8 mouse cellular contexts compared by ENCODE assay signal in the genomic region with DNA sequence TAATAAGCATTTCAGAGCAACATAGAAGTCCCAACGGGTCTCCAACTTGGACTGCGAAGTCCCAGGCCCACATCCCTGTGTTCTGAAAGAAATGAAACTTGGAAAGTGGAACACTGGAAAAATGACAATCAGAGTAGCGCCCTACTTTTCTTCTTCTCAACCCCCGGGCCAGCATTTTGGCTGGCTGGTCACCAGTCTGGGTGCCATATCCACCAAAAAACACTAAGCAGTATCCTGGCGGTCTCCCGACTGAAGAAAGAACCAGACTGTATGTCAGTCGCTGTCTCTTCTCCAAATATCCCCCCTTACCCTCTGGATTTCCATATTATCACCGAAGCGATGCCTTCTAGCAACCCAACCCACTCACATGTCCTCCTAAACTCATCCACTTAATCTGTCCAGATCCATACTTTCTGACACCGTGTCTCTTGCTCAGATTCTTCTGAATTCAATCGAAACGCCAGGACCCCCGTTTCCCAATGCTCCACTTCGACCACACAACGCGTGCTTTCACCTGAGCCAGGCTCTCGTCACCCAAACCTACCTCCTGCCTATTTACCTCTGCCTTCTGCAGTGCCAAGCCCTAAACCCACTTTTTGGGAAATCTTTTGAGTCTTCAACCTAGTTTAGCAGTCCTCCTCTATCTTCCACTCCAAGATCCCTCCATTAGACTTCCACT. TPM values are rescaled to one million over a fixed set of nuclear protein-coding genes. Genes with fewer than 3 reads are reported as not detected.
DNase-seq lines count a peak whose midpoint lies in the region; ATAC-seq and TF ChIP-seq lines count a peak whose summit lies in the region.

No protein-coding gene starts in this region.

- H3K27ac ChIP-seq in left cerebral cortex, adult 2 months = peak overlapping the region; percentile 97
- peak overlapping the region; percentile 95 for H3K27ac ChIP-seq in embryonic facial prominence, embryonic 10.5 days (replicated peaks)
- peak overlapping the region; percentile 99 for H3K27ac ChIP-seq in heart, embryonic 12.5 days (ENCODE audit: poor library complexity, severe bottlenecking)
- no peak overlapping the region for H3K27ac ChIP-seq in midbrain, embryonic 12.5 days (replicated peaks)

- no peak for DNase-seq in left cerebral cortex, adult 2 months (ENCODE audit: extremely low spot score in 1 of 2, low spot score in 2 of 2)
- DNase-seq in left cerebral cortex, adult 11 months (ENCODE audit: low spot score) = no peak
- peak; percentile 50 for DNase-seq in NIH3T3 (ENCODE audit: low read depth)
- peak; percentile 16 for DNase-seq in embryonic facial prominence, embryonic 10.5 days (ENCODE audit: low spot score)
- peak; percentile 25 to 31 for DNase-seq in left cerebral cortex, postnatal 36 days (ENCODE audit: low spot score in 2 of 2)

- H3K9ac ChIP-seq in heart, embryonic 12.5 days = peak overlapping the region; percentile 77
- H3K9ac ChIP-seq in midbrain, embryonic 12.5 days (replicated peaks) = peak overlapping the region; percentile 79

- intact Hi-C loops in left cerebral cortex, adult 2 months (cut with DNase I) = loop anchor here (2.0 kb wide), 1 partner anchor 46 kb away; no protein-coding TSS in a partner anchor
- intact Hi-C loops in left cerebral cortex, postnatal 36 days (cut with DNase I) = loop anchor here (2.0 kb wide), 1 partner anchor 46 kb away; no protein-coding TSS in a partner anchor

- no peak for TF ChIP-seq CTCF in left cerebral cortex, adult 2 months (IDR thresholded peaks at IDR 0.05)

- peaks cover 22% of the 10 kb centered on the region for H3K4me1 ChIP-seq in embryonic facial prominence, embryonic 10.5 days
- peaks cover 17% of the 10 kb centered on the region for H3K4me1 ChIP-seq in heart, embryonic 12.5 days (replicated peaks)
- peaks cover 19% of the 10 kb centered on the region for H3K4me1 ChIP-seq in midbrain, embryonic 12.5 days

- peaks cover 2% of the 10 kb centered on the region; the same call in 1 of the 2 replicates for H3K36me3 ChIP-seq in embryonic facial prominence, embryonic 10.5 days (replicated peaks)
- peaks cover 5% of the 10 kb centered on the region; the same call in 1 of the 2 replicates for H3K36me3 ChIP-seq in heart, embryonic 12.5 days
- no peaks in the 10 kb centered on the region for H3K36me3 ChIP-seq in midbrain, embryonic 12.5 days

- H3K4me2 ChIP-seq in heart, embryonic 12.5 days = peak overlapping the region; percentile 90
- peak overlapping the region; percentile 86 for H3K4me2 ChIP-seq in midbrain, embryonic 12.5 days (replicated peaks)

- 8% methylated on average over 17 of the region's 17 CpGs for WGBS in embryonic facial prominence, embryonic 10.5 days
- WGBS in heart, embryonic 12.5 days = 4% methylated on average over 17 of the region's 17 CpGs
- 6% methylated on average over 17 of the region's 17 CpGs for WGBS in midbrain, embryonic 12.5 days

- H3K27me3 ChIP-seq in embryonic facial prominence, embryonic 10.5 days (replicated peaks; ENCODE audit: low read depth, poor library complexity, severe bottlenecking) = no peaks in the 10 kb centered on the region
- no peaks in the 10 kb centered on the region for H3K27me3 ChIP-seq in heart, embryonic 12.5 days (replicated peaks)
- no peaks in the 10 kb centered on the region for H3K27me3 ChIP-seq in midbrain, embryonic 12.5 days

- peak overlapping the region; percentile 93 for H3K4me3 ChIP-seq in left cerebral cortex, adult 2 months
- H3K4me3 ChIP-seq in embryonic facial prominence, embryonic 10.5 days = peak overlapping the region; percentile 66
- H3K4me3 ChIP-seq in heart, embryonic 12.5 days = peak overlapping the region; percentile 77
- peak overlapping the region; percentile 72 for H3K4me3 ChIP-seq in midbrain, embryonic 12.5 days

- H3K9me3 ChIP-seq in embryonic facial prominence, embryonic 10.5 days = no peaks in the 10 kb centered on the region
- H3K9me3 ChIP-seq in heart, embryonic 12.5 days (replicated peaks) = no peaks in the 10 kb centered on the region
- H3K9me3 ChIP-seq in midbrain, embryonic 12.5 days = no peaks in the 10 kb centered on the region

- 0 out of 2 replicates have a peak, but pooled peaks have one; percentile 2 for ATAC-seq in heart, embryonic 12.5 days (ENCODE audit: insufficient number of reproducible peaks, low FRiP score)
- no peak; the same call in 1 of the 2 replicates for ATAC-seq in midbrain, embryonic 12.5 days (ENCODE audit: low FRiP score, low read depth)
- no peak for ATAC-seq in megakaryocyte progenitor cell, adult 5-6 weeks (replicated peaks; ENCODE audit: poor library complexity)

RNA-seq across cellular contexts. Expression of a gene that starts 0.4 kb away (rescaled TPM):
- 1 to 10 TPM in 1 of 2 experiments, not detected in 1; 2.1 TPM for total RNA-seq in left cerebral cortex, adult 2 months (2021)
- polyA plus RNA-seq in embryonic facial prominence, embryonic 10.5 days (2016; fragmentation: Nextera tagmentation; extraction: Ambion mirVana) = not detected in 2 replicates
- polyA plus RNA-seq in heart, embryonic 12.5 days (2016; fragmentation: Nextera tagmentation; extraction: Ambion mirVana) = not detected in 2 replicates
- not detected for total RNA-seq in left cerebral cortex, postnatal 36 days (2021)
- 0.18 TPM in 1 of 2 replicates, not detected in the other for polyA plus RNA-seq in midbrain, embryonic 12.5 days (2016; fragmentation: Nextera tagmentation; extraction: Ambion mirVana)
- 0.78 TPM in 1 of 2 replicates, not detected in the other for total RNA-seq in megakaryocyte progenitor cell, adult 5-6 weeks (2015)
- not detected in 2 replicates for total RNA-seq in megakaryocyte progenitor cell, adult 5-6 weeks (2017)

RNA-seq across cellular contexts. Expression of a gene that starts 0.8 kb away (rescaled TPM):
- 10 to 100 TPM; 35.3 to 39.2 TPM for total RNA-seq in left cerebral cortex, adult 2 months (2021)
- polyA plus RNA-seq in embryonic facial prominence, embryonic 10.5 days (2016; fragmentation: Nextera tagmentation; extraction: Ambion mirVana) = 22.2 and 25.1 TPM in 2 replicates
- polyA plus RNA-seq in heart, embryonic 12.5 days (2016; fragmentation: Nextera tagmentation; extraction: Ambion mirVana) = 31.0 and 32.5 TPM in 2 replicates
- total RNA-seq in left cerebral cortex, postnatal 36 days (2021) = 10 to 100 TPM; 27.1 to 43.0 TPM
- polyA plus RNA-seq in midbrain, embryonic 12.5 days (2016; fragmentation: Nextera tagmentation; extraction: Ambion mirVana) = 17.0 and 20.1 TPM in 2 replicates
- total RNA-seq in megakaryocyte progenitor cell, adult 5-6 weeks (2015) = 149 and 164 TPM in 2 replicates
- 35.3 and 55.5 TPM in 2 replicates for total RNA-seq in megakaryocyte progenitor cell, adult 5-6 weeks (2017)

RNA-seq across cellular contexts. Expression of a gene that starts 47.7 kb away (rescaled TPM):
- 10 to 100 TPM; 11.1 to 14.8 TPM for total RNA-seq in left cerebral cortex, adult 2 months (2021)
- 52.8 and 56.9 TPM in 2 replicates for polyA plus RNA-seq in embryonic facial prominence, embryonic 10.5 days (2016; fragmentation: Nextera tagmentation; extraction: Ambion mirVana)
- polyA plus RNA-seq in heart, embryonic 12.5 days (2016; fragmentation: Nextera tagmentation; extraction: Ambion mirVana) = 73.0 and 88.2 TPM in 2 replicates
- 10 to 100 TPM in 1 of 2 experiments, 1 to 10 TPM in 1; 8.8 to 11.0 TPM for total RNA-seq in left cerebral cortex, postnatal 36 days (2021)
- 55.9 and 67.0 TPM in 2 replicates for polyA plus RNA-seq in midbrain, embryonic 12.5 days (2016; fragmentation: Nextera tagmentation; extraction: Ambion mirVana)
- total RNA-seq in megakaryocyte progenitor cell, adult 5-6 weeks (2015) = 58.2 and 76.2 TPM in 2 replicates
- 57.1 and 73.8 TPM in 2 replicates for total RNA-seq in megakaryocyte progenitor cell, adult 5-6 weeks (2017)

Comparison
In these comparisons a context has a peak if more than half of its experiments do, and no peak if none do; other contexts are left out.
1. DNase-seq: peak in NIH3T3 (single experiment), embryonic facial prominence, embryonic 10.5 days (single experiment) and left cerebral cortex, postnatal 36 days (2 of 2); none in left cerebral cortex, adult 2 months (0 of 2) and left cerebral cortex, adult 11 months (single experiment).
2. Peak in every context shown above with its lines, with median percentiles within 50 percentile points of each other: H3K4me3 ChIP-seq.